Mouse (Mus musculus) kidney, embryonic 16.5 days (tissue): Measurements from ENCODE around the gene Rhobtb3. TPM values are rescaled to one million over a fixed set of nuclear protein-coding genes. Genes with fewer than 3 reads are reported as not detected.

Experiments used
- ATAC-seq: fragments of 200-750 bp; cut with Nextera tagmentation; 2 replicates; pipeline ENCODE4 v1.8.0; 2017; ENCODE audit warnings: moderate TSS enrichment; ENCODE audit not compliant: low FRiP score, low TSS enrichment
- H3K27ac ChIP-seq: fragments of 300-500 bp; sonication (generic); 2 replicates; pipeline ENCODE4 v1.5.1; 2014; ENCODE audit warnings: low read length
- H3K27me3 ChIP-seq: fragments of 300-500 bp; sonication (generic); 2 replicates; pipeline ENCODE4 v1.6.1; 2014; ENCODE audit warnings: low read length, control low read depth, mixed read lengths; ENCODE audit not compliant: insufficient read depth
- H3K36me3 ChIP-seq: fragments of 300-500 bp; sonication (generic); 2 replicates; pipeline ENCODE4 v1.6.1; 2014; ENCODE audit warnings: low read length, control low read depth, mixed read lengths; ENCODE audit not compliant: insufficient read depth
- H3K4me1 ChIP-seq: fragments of 300-500 bp; sonication (generic); 2 replicates; pipeline ENCODE4 v1.6.1; 2014; ENCODE audit warnings: low read length, control low read depth, mixed read lengths; ENCODE audit not compliant: insufficient read depth
- H3K4me2 ChIP-seq: fragments of 300-500 bp; sonication (generic); replicated peaks from 2 replicates; pipeline ENCODE4 v1.6.1; 2014; ENCODE audit warnings: low read depth, low read length
- H3K4me3 ChIP-seq: fragments of 300-500 bp; sonication (generic); 2 replicates; pipeline ENCODE4 v1.5.1; 2014; ENCODE audit warnings: mild to moderate bottlenecking, low read length
- H3K9ac ChIP-seq: fragments of 300-500 bp; sonication (generic); replicated peaks from 2 replicates; pipeline ENCODE4 v1.6.1; 2014; ENCODE audit warnings: low read length
- H3K9me3 ChIP-seq: fragments of 300-500 bp; sonication (generic); 2 replicates; pipeline ENCODE4 v1.6.1; 2016; ENCODE audit warnings: low read length, control low read depth
- WGBS: fragments of 180-500 bp; shearing (Covaris S2); extraction: QIAGEN DNeasy Blood & Tissue Kit; methylation state at CpG from one replicate; pipeline ENCODE4 v1.1.7; 2014; 5-methylcytosine and 5-hydroxymethylcytosine counted together
- polyA plus RNA-seq: library from polyadenylated mRNA; unstranded; fragments of >200 nt; fragmentation: Nextera tagmentation; extraction: Ambion mirVana; gene quantifications from 2 replicates; pipeline ENCODE4 v1.2.1, GENCODE M21; 2015

Gene Rhobtb3
- polyA plus RNA-seq, 1 experiment from 2014 or later = 31.2 TPM

DNA sequence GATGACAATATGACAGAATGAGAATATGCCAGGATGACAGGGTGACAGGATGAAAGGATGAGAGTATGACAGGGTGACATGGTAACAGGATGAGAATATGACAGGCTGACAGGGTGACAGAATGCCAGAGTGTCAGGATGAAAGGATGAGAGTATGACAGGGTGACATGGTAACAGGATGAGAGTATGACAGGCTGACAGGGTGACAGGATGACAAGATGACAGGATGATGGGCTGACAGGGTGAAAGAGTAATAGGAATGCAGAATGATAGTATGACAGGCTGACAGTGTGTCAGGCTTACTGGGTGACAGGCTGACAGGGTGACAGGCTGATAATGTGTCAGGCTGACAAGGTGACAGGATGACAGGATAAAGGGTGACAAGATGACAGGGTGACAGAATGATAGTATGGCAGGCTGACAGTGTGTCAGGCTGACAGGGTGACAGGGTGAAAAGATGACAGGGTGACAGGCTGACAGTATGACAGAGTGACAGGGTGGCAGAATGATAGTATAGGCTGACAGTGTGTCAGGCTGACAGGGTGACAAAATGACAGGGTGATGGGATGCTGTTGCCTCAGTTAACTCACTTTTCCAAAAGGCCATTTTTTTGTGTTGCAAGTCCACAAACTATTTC is 11.8 kb upstream of the Rhobtb3 start:
- Histone ChIP-seq H3K4me3 (no peak overlapping the region), H3K27me3 (no peaks in the 10 kb centered on the region), H3K9me3 (no peaks in the 10 kb centered on the region), H3K36me3 (no peaks in the 10 kb centered on the region), H3K4me2 (no peak overlapping the region), H3K27ac (no peak overlapping the region), H3K4me1 (no peaks in the 10 kb centered on the region), H3K9ac (no peak overlapping the region)
- ATAC-seq = no peak

DNA sequence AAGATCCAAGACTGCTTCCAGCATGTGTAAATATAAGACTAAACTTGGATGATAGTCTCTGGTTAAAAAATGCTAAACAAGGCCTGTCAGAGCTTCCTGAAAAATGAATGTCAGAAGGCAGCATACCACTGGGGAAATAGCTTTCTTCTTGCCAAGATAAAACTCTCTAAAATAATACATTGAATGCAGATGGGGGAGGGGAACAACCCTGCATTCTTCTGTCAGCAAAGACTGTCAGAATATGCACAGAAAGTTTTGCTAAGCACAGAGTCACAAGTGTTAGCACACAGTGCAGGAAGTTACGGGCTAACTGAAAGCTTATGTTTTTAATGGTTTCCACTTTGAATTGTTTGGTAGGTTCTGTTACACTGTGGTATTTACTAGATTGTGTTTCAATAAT is 6.6 kb upstream of the Rhobtb3 start:
- Histone ChIP-seq H3K36me3 (no peaks in the 10 kb centered on the region), H3K27ac (no peak overlapping the region), H3K4me1 (no peaks in the 10 kb centered on the region), H3K4me2 (no peak overlapping the region), H3K4me3 (no peak overlapping the region), H3K9ac (no peak overlapping the region), H3K27me3 (no peaks in the 10 kb centered on the region), H3K9me3 (no peaks in the 10 kb centered on the region)
- 62% methylated on average over 1 of the region's 1 CpGs for whole genome bisulfite sequencing
- peak; percentile 61; the same call in 1 of the 2 replicates for ATAC-seq

DNA sequence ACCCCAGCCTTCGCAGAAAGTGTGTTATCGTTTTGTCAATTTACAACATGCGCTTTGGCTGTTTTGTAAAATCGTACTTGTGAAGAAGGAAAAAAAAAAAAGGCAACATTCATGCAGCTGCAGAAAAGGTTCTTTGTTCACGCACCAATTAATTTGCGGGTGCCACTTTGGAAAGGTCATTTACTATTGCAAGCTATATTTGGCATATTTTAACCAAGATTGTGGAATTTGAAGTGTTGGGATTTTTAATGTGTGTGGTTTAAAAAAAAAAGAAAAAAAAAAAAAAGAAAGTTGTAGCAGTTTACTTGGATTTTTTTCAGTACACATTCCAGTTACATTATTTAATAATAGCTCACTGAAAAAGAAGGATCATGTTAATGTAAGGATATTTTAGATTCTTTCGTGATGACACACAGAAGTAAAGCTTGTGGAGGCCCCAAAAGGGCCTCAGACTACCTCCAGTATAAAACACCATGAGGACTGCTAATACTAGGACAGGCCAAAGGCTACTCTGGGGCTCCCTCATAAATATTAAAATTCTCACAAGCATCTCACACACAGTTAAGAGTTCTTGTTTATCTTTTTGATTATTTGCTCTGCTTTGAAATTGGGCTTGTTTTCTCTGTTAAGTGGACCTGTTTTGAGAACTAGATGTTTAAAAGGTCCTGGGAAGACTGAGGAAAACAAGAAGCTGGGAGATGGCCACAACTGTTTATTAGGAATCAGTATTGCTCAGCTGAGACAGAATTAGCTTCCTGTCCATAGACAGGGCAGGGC is 507 bp upstream of the Rhobtb3 start:
- peak overlapping the region; percentile 88 for H3K4me3 ChIP-seq

DNA sequence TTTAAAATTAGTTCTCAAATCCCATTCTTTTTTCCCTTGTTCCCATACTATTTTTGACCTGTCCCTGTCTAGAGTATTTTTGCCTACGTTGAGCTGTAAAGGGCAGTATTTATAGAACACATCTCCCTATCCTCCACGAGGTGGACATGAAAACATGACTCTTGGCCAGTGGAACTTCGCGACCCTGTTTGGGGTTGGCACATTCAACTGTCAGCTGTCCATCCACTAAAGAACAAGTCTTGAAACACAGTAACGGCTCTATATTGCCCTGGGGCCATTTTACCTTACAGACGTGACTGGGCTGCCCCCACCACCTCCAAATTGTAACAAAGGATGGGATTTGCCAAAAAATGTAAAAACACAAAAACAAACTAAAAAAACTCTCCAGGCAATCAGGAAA is 994 bp downstream of the Rhobtb3 start:
- Histone ChIP-seq H3K4me3 (peak overlapping the region; percentile 88), H3K36me3 (peaks cover 13% of the 10 kb centered on the region), H3K27me3 (no peaks in the 10 kb centered on the region), H3K4me2 (peak overlapping the region; percentile 67), H3K27ac (peak overlapping the region; percentile 99), H3K9me3 (no peaks in the 10 kb centered on the region), H3K4me1 (peaks cover 14% of the 10 kb centered on the region), H3K9ac (peak overlapping the region; percentile 96)
- 0% methylated on average over 6 of the region's 6 CpGs for WGBS
- ATAC-seq = 0 out of 2 replicates have a peak, but pooled peaks have one; percentile 14

More for the DNA sequence above, 507 bp upstream of the Rhobtb3 start:
- Histone ChIP-seq H3K9me3 (no peaks in the 10 kb centered on the region), H3K4me1 (peaks cover 14% of the 10 kb centered on the region), H3K27ac (peak overlapping the region; percentile 99), H3K27me3 (no peaks in the 10 kb centered on the region), H3K4me2 (peak overlapping the region; percentile 67), H3K9ac (peak overlapping the region; percentile 96), H3K36me3 (no peaks in the 10 kb centered on the region; the same call in 1 of the 2 replicates)
- WGBS = 2% methylated on average over 7 of the region's 7 CpGs
- ATAC-seq = no peak

DNA sequence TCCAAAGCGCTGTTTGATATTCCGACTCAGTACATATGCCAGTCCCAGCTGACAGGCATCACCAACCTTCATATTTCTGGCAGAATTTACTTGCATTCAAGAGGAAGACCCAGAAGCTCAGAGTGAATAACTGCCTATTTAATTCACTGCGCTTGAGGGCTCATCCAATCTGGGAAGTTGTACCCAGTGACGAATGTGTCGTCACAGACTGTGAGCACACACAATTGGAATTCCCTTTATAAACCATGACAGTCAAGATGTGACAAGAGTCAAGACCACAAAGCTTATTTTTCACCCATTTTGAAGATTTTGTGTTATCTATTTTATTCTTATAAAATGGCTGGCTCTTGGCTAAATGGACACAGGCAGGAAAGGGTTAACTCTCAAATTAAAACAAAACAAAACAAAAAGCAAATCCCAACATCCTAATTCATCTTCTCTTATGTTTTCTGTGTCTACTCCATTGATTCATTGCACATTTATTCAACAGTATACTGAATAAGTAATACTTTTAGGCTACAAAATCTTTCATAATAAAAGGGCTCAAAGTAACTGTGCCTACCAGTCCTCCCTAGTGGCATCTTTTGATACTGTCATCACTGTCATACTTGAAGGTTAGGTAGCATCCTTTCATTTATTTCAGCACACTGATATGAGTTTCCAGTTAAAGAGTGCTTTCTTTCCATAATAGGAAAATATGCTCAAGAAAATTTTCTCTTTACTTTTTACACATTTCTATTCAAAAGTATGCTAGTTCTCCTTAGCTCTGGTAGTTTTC is 2.0 kb downstream of the Rhobtb3 start:
- peak overlapping the region; percentile 43 for H3K4me2 ChIP-seq
- H3K27ac ChIP-seq = no peak overlapping the region
- no peak for ATAC-seq
- H3K4me3 ChIP-seq = peak overlapping the region; percentile 23
- 85% methylated on average over 5 of the region's 5 CpGs for WGBS
- peaks cover 18% of the 10 kb centered on the region for H3K36me3 ChIP-seq
- no peak overlapping the region; the same call in 1 of the 2 replicates for H3K9ac ChIP-seq
- no peaks in the 10 kb centered on the region for H3K9me3 ChIP-seq
- peaks cover 14% of the 10 kb centered on the region for H3K4me1 ChIP-seq
- H3K27me3 ChIP-seq = no peaks in the 10 kb centered on the region

DNA sequence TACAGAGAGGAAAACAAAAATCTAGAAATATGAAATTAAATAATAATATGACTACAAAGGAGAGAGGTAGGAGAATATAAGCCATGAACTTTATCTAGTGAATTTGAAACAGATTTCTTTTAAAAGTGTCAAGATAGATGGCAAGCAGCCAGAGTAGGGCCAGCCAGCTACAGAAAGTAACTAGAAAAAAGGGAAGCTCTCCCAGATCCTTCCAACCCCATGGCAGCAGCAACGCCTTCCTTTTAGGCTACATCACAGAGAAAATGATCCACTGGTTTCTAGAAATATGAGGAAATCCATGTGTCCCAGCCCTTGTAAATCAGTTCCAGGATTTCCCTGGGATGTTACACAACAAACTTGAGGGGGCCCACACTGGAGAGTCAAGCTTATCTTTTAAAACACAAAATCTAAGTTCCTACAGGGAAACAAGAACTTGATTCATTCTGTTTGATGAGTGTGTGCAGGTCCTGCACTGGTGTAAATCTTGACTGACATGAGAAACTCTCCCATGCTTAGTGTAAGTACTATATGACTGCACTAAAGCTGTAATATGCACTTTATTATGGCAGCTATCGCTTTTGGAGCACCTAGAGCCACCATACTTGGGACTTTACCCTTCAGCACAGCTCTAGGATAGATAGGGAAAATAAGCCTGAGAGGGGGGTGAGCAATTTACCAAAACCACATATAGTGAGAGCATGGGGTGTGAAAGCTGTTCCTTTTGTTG is 2.8 kb downstream of the Rhobtb3 start:
- no peaks in the 10 kb centered on the region for H3K9me3 ChIP-seq
- no peak overlapping the region for H3K9ac ChIP-seq
- ATAC-seq = no peak
- H3K4me3 ChIP-seq = peak overlapping the region; percentile 23
- H3K27me3 ChIP-seq = no peaks in the 10 kb centered on the region
- WGBS = 62% methylated on average over 2 of the region's 2 CpGs
- H3K36me3 ChIP-seq = peaks cover 18% of the 10 kb centered on the region
- H3K4me1 ChIP-seq = peaks cover 14% of the 10 kb centered on the region
- H3K4me2 ChIP-seq = peak overlapping the region; percentile 43
- peak overlapping the region; percentile 35; the same call in 1 of the 2 replicates for H3K27ac ChIP-seq

DNA sequence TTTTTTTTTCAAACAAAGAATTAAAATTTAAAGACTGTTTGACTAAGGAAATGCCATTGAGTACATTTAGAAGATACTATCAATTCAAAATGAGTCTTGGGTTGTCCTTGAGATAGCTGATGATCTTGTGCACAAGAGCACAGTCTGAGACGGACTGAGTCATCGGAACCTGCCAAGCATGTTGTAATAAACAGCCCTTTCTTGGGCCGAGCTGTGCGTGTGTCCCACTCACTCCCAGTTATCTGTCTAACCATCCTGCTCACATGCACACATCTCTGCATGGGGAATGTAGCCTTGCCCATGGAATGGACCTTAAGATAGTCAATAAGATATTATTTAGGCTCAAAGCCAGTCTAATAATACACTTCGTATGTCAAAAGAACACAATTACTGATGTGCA is 4.9 kb downstream of the Rhobtb3 start:
- Histone ChIP-seq H3K4me3 (no peak overlapping the region), H3K36me3 (peaks cover 18% of the 10 kb centered on the region), H3K4me1 (peaks cover 9% of the 10 kb centered on the region), H3K9ac (no peak overlapping the region), H3K9me3 (no peaks in the 10 kb centered on the region), H3K27ac (no peak overlapping the region), H3K27me3 (no peaks in the 10 kb centered on the region), H3K4me2 (no peak overlapping the region)
- no peak for ATAC-seq
- WGBS = 95% methylated on average over 5 of the region's 5 CpGs

DNA sequence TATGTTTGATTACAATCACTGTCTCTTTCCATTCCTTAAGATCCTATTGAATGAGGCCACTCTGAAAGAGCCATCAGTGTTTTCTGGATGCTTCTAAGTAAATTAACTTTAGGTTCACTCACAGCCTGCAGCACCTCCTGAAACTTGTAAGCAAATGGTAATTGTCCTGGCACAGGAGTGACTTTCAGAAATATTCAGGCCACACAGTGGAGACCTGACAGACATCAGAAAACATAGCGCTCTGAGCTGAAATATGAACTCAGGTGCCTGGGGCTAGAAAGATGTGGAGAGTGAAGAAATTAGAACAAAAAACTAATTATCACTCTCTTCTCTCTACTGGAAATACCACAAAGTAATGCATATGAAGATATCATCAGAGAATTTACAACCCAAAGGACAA is 10.4 kb downstream of the Rhobtb3 start:
- no peak overlapping the region for H3K4me3 ChIP-seq
- no peak overlapping the region for H3K9ac ChIP-seq
- no peak for ATAC-seq
- no peaks in the 10 kb centered on the region for H3K27me3 ChIP-seq
- H3K27ac ChIP-seq = no peak overlapping the region
- H3K4me1 ChIP-seq = peaks cover 11% of the 10 kb centered on the region
- H3K36me3 ChIP-seq = peaks cover 29% of the 10 kb centered on the region
- no peak overlapping the region for H3K4me2 ChIP-seq
- 90% methylated on average over 1 of the region's 1 CpGs for WGBS
- no peaks in the 10 kb centered on the region for H3K9me3 ChIP-seq

DNA sequence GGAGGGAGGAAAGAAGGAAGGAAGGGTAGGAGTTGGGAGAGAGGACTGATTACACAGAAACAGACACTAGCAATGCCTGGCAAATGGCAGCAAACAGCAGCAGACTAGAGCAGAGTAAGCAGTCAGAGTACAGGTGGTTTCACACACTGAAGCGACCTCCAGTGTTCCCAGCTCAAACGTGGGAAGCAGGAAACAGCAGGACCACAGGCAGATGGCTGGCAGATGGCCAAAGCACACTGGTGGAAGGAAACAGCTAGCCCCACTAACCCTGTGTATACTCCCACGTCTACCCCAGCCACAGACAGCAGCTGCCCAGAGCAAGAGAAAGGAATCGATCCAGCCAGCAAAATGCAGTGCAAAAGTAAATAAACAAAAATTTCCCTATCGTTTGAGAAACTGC is 12.7 kb downstream of the Rhobtb3 start:
- Histone ChIP-seq H3K4me2 (no peak overlapping the region), H3K27ac (0 out of 2 replicates have a peak overlapping the region, but pooled peaks have one; percentile 24), H3K4me1 (peaks cover 11% of the 10 kb centered on the region), H3K4me3 (no peak overlapping the region), H3K27me3 (no peaks in the 10 kb centered on the region), H3K9ac (no peak overlapping the region), H3K9me3 (no peaks in the 10 kb centered on the region), H3K36me3 (peaks cover 23% of the 10 kb centered on the region)
- 5% methylated on average over 5 of the region's 5 CpGs for WGBS
- peak; percentile 98 for ATAC-seq
